Mouse (Mus musculus): ENCODE data around the gene Tal1. TPM values are rescaled to one million over a fixed set of nuclear protein-coding genes. Genes with fewer than 3 reads are reported as not detected.

Gene Tal1
- polyA plus RNA-seq, 1 experiment from 2014 or later, result 23.1 TPM

DNA sequence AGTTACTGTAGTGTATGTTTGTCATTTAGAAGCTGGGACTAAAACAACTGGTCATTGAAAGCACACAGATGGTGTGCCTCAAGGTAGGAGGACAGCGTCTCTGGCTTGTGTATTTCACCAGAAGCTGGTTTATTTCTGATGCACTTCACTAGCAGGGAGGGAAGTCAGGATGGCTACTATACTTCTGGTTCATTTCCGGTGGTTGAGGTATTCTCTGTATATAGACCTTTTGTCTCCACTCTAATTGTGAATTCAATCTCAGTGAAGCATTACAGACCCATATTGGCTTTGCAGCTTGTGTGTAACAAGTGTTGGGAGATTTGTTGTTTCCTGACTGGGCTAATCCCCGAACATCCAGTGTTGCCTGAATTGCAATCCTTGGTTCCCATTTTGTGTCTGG, 4.5 kb downstream of the Tal1 start:
- Histone ChIP-seq H3K27me3 (ENCODE audit: control insufficient read depth, insufficient read depth, low read length) (peaks cover 71% of the 10 kb centered on the region), H3K27ac (replicated peaks; ENCODE audit: low read depth, low read length) (peak overlapping the region; percentile 95), H3K9me3 (ENCODE audit: control insufficient read depth, low read length) (no peaks in the 10 kb centered on the region), H3K4me3 (replicated peaks; ENCODE audit: low read depth, low read length) (peak overlapping the region; percentile 43), H3K4me1 (ENCODE audit: control insufficient read depth, insufficient read depth, low read length) (peaks cover 6% of the 10 kb centered on the region; the same call in 1 of the 2 replicates), H3K4me2 (ENCODE audit: low read length) (peak overlapping the region; percentile 97), H3K9ac (replicated peaks; ENCODE audit: low read length) (peak overlapping the region; percentile 68), H3K36me3 (ENCODE audit: control insufficient read depth, insufficient read depth, low read length) (no peaks in the 10 kb centered on the region)
- DNase-seq (peak; percentile 13), ATAC-seq (ENCODE audit: low FRiP score, low TSS enrichment) (no peak)
- 6% methylated on average over 3 of the region's 3 CpGs for WGBS

GRCm38 (mm10) chr4:115062540-115062874, 6.3 kb downstream of the Tal1 start:
- under 1% methylated on average over 9 of the region's 9 CpGs for WGBS
- Histone ChIP-seq H3K27me3 (ENCODE audit: control insufficient read depth, insufficient read depth, low read length) (peaks cover 67% of the 10 kb centered on the region), H3K4me1 (ENCODE audit: control insufficient read depth, insufficient read depth, low read length) (peaks cover 6% of the 10 kb centered on the region; the same call in 1 of the 2 replicates), H3K36me3 (ENCODE audit: control insufficient read depth, insufficient read depth, low read length) (0 out of 2 replicates have a peak, but pooled peaks cover 3% of the 10 kb centered on the region), H3K4me3 (replicated peaks; ENCODE audit: low read depth, low read length) (peak overlapping the region; percentile 52), H3K9me3 (ENCODE audit: control insufficient read depth, low read length) (no peaks in the 10 kb centered on the region), H3K4me2 (ENCODE audit: low read length) (peak overlapping the region; percentile 97), H3K9ac (replicated peaks; ENCODE audit: low read length) (peak overlapping the region; percentile 66; the same call in 1 of the 2 replicates), H3K27ac (replicated peaks; ENCODE audit: low read depth, low read length) (peak overlapping the region; percentile 73)
- ATAC-seq (ENCODE audit: low FRiP score, low TSS enrichment) (no peak), DNase-seq (peak; percentile 31)

GRCm38 (mm10) chr4:115062875-115063517, 6.8 kb downstream of the Tal1 start:
- H3K9ac ChIP-seq (replicated peaks; ENCODE audit: low read length), result peak overlapping the region; percentile 66
- WGBS, result under 1% methylated on average over 56 of the region's 58 CpGs
- DNase-seq, result peak; percentile 81
- H3K4me1 ChIP-seq (ENCODE audit: control insufficient read depth, insufficient read depth, low read length), result peaks cover 6% of the 10 kb centered on the region; the same call in 1 of the 2 replicates
- 0 out of 2 replicates have a peak, but pooled peaks cover 3% of the 10 kb centered on the region for H3K36me3 ChIP-seq (ENCODE audit: control insufficient read depth, insufficient read depth, low read length)
- H3K27me3 ChIP-seq (ENCODE audit: control insufficient read depth, insufficient read depth, low read length), result peaks cover 64% of the 10 kb centered on the region
- H3K4me2 ChIP-seq (ENCODE audit: low read length), result peak overlapping the region; percentile 97
- no peaks in the 10 kb centered on the region for H3K9me3 ChIP-seq (ENCODE audit: control insufficient read depth, low read length)
- peak overlapping the region; percentile 52 for H3K4me3 ChIP-seq (replicated peaks; ENCODE audit: low read depth, low read length)
- H3K27ac ChIP-seq (replicated peaks; ENCODE audit: low read depth, low read length), result peak overlapping the region; percentile 73
- ATAC-seq (ENCODE audit: low FRiP score, low TSS enrichment), result peak; percentile 81

DNA sequence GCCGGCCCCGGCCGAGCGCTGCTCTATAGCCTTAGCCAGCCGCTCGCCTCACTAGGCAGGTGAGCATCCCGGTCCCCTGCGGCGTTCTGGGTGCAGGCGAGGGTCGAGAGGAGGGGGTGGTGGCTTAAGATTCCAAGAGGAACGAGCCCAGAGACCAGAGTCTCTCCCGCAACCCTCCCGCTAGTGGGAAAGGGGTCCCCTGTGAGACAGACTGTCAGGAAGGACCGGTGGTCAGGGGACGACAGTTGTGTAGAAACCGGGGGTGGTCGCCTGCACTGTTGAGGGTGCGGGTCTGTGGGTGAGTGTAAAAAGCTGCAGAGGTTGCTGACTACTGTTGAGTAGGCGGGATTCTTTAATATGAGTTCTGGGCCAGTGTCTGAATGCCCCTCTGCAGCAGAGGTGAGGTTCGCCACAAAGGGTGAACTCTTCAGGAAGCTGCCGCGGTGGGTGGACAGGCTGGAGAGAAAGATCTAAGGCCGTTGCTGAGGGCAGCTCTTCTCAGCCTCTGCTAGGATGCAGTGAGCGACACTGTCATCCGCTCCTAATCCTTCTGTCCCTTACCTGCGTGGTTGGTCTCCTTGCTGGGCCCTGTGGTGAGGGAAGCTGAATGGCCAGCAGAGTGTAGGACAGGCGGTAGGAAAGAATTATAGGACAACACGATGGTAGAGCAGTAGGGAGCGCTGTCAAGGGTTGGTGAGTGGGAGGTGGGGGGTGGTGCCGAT, 7.5 kb downstream of the Tal1 start:
- H3K4me3 ChIP-seq (replicated peaks; ENCODE audit: low read depth, low read length), result peak overlapping the region; percentile 52
- peak overlapping the region; percentile 66 for H3K9ac ChIP-seq (replicated peaks; ENCODE audit: low read length)
- no peaks in the 10 kb centered on the region for H3K9me3 ChIP-seq (ENCODE audit: control insufficient read depth, low read length)
- DNase-seq, result peak; percentile 39
- H3K4me1 ChIP-seq (ENCODE audit: control insufficient read depth, insufficient read depth, low read length), result peaks cover 6% of the 10 kb centered on the region; the same call in 1 of the 2 replicates
- 1% methylated on average over 31 of the region's 31 CpGs for WGBS
- H3K27ac ChIP-seq (replicated peaks; ENCODE audit: low read depth, low read length), result peak overlapping the region; percentile 73
- peak overlapping the region; percentile 97 for H3K4me2 ChIP-seq (ENCODE audit: low read length)
- peaks cover 64% of the 10 kb centered on the region for H3K27me3 ChIP-seq (ENCODE audit: control insufficient read depth, insufficient read depth, low read length)
- 0 out of 2 replicates have a peak, but pooled peaks cover 5% of the 10 kb centered on the region for H3K36me3 ChIP-seq (ENCODE audit: control insufficient read depth, insufficient read depth, low read length)
- peak; percentile 27 for ATAC-seq (ENCODE audit: low FRiP score, low TSS enrichment)

DNA sequence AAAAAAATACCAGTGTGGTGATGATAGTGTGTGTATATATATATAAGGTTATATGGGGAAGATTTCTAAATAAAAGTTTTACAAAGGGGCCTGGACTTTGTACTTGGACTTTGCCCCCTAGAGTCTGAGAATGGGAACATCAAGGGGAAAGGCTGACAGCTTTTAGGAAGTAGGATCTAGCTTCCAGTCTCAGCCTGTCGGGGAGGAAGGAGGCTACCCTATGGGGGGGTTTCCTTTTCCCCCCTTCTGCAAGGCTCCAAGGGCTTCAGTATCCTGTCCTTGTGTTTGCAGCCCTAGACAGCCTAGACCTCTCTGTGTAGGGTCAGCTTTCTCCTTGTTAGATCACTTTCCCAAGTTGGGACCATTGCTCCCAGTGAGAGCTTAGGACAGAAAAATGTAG, 15.4 kb downstream of the Tal1 start:
- H3K9ac ChIP-seq (replicated peaks; ENCODE audit: low read length), result no peak overlapping the region
- no peak overlapping the region for H3K4me3 ChIP-seq (replicated peaks; ENCODE audit: low read depth, low read length)
- H3K27ac ChIP-seq (replicated peaks; ENCODE audit: low read depth, low read length), result no peak overlapping the region
- H3K4me2 ChIP-seq (ENCODE audit: low read length), result no peak overlapping the region
- WGBS, result 52% methylated on average over 1 of the region's 1 CpGs
- H3K4me1 ChIP-seq (ENCODE audit: control insufficient read depth, insufficient read depth, low read length), result no peaks in the 10 kb centered on the region
- H3K9me3 ChIP-seq (ENCODE audit: control insufficient read depth, low read length), result no peaks in the 10 kb centered on the region
- no peaks in the 10 kb centered on the region for H3K27me3 ChIP-seq (ENCODE audit: control insufficient read depth, insufficient read depth, low read length)
- ATAC-seq (ENCODE audit: low FRiP score, low TSS enrichment) (no peak), DNase-seq (no peak)
- 0 out of 2 replicates have a peak, but pooled peaks cover 9% of the 10 kb centered on the region for H3K36me3 ChIP-seq (ENCODE audit: control insufficient read depth, insufficient read depth, low read length)

- WGBS, result 86% methylated on average over 1 of the region's 1 CpGs
- no peak overlapping the region for H3K9ac ChIP-seq (replicated peaks; ENCODE audit: low read length)
- no peak overlapping the region for H3K4me3 ChIP-seq (replicated peaks; ENCODE audit: low read depth, low read length)
- H3K4me1 ChIP-seq (ENCODE audit: control insufficient read depth, insufficient read depth, low read length), result peaks cover 14% of the 10 kb centered on the region
- H3K4me2 ChIP-seq (ENCODE audit: low read length), result no peak overlapping the region
- H3K9me3 ChIP-seq (ENCODE audit: control insufficient read depth, low read length), result no peaks in the 10 kb centered on the region
- no peaks in the 10 kb centered on the region for H3K36me3 ChIP-seq (ENCODE audit: control insufficient read depth, insufficient read depth, low read length)
- no peak for DNase-seq
- no peaks in the 10 kb centered on the region for H3K27me3 ChIP-seq (ENCODE audit: control insufficient read depth, insufficient read depth, low read length)
- no peak overlapping the region for H3K27ac ChIP-seq (replicated peaks; ENCODE audit: low read depth, low read length)
- no peak for ATAC-seq (ENCODE audit: low FRiP score, low TSS enrichment)
Observed at GRCm38 (mm10) chr4:115074789-115075188, 18.6 kb downstream of the Tal1 start.

GRCm38 (mm10) chr4:115075204-115075915, 19.1 kb downstream of the Tal1 start:
- no peak overlapping the region for H3K9ac ChIP-seq (replicated peaks; ENCODE audit: low read length)
- H3K36me3 ChIP-seq (ENCODE audit: control insufficient read depth, insufficient read depth, low read length), result no peaks in the 10 kb centered on the region
- H3K9me3 ChIP-seq (ENCODE audit: control insufficient read depth, low read length), result no peaks in the 10 kb centered on the region
- DNase-seq (no peak), ATAC-seq (ENCODE audit: low FRiP score, low TSS enrichment) (no peak)
- H3K27me3 ChIP-seq (ENCODE audit: control insufficient read depth, insufficient read depth, low read length), result no peaks in the 10 kb centered on the region
- H3K4me2 ChIP-seq (ENCODE audit: low read length), result no peak overlapping the region
- no peak overlapping the region for H3K4me3 ChIP-seq (replicated peaks; ENCODE audit: low read depth, low read length)
- no peak overlapping the region for H3K27ac ChIP-seq (replicated peaks; ENCODE audit: low read depth, low read length)
- H3K4me1 ChIP-seq (ENCODE audit: control insufficient read depth, insufficient read depth, low read length), result peaks cover 19% of the 10 kb centered on the region
- WGBS, result 51% methylated on average over 3 of the region's 3 CpGs

- no peak overlapping the region for H3K4me3 ChIP-seq (replicated peaks; ENCODE audit: low read depth, low read length)
- peak overlapping the region; percentile 17; the same call in 1 of the 2 replicates for H3K4me2 ChIP-seq (ENCODE audit: low read length)
- H3K27ac ChIP-seq (replicated peaks; ENCODE audit: low read depth, low read length), result peak overlapping the region; percentile 74
- no peaks in the 10 kb centered on the region for H3K9me3 ChIP-seq (ENCODE audit: control insufficient read depth, low read length)
- peak overlapping the region; percentile 34 for H3K9ac ChIP-seq (replicated peaks; ENCODE audit: low read length)
- no peaks in the 10 kb centered on the region for H3K36me3 ChIP-seq (ENCODE audit: control insufficient read depth, insufficient read depth, low read length)
- H3K27me3 ChIP-seq (ENCODE audit: control insufficient read depth, insufficient read depth, low read length), result no peaks in the 10 kb centered on the region
- WGBS, result 12% methylated on average over 10 of the region's 10 CpGs
- DNase-seq (peak; percentile 83), ATAC-seq (ENCODE audit: low FRiP score, low TSS enrichment) (peak; percentile 83)
- H3K4me1 ChIP-seq (ENCODE audit: control insufficient read depth, insufficient read depth, low read length), result peaks cover 19% of the 10 kb centered on the region
Observed at GRCm38 (mm10) chr4:115078892-115079820, 22.9 kb downstream of the Tal1 start.

Measured in midbrain, embryonic 14.5 days (tissue).